Mouse (Mus musculus): ENCODE results near the gene Hist1h2bl. TPM values are rescaled to one million over a fixed set of nuclear protein-coding genes. Genes with fewer than 3 reads are reported as not detected.
"Not testable (repeated sequence)": the region's sequence is repeated elsewhere in the genome, so short reads cannot be mapped to it uniquely, and the experiment has no call there.

The Hist1h2bl gene
- polyA plus RNA-seq, 1 experiment from 2014 or later: 3.3 TPM

- under 1% methylated on average over 9 of the region's 38 CpGs for WGBS
- peak overlapping the region; percentile 47 for H3K4me3 ChIP-seq (ENCODE audit: low read length)
- H3K9me3 ChIP-seq (ENCODE audit: control insufficient read depth, low read length); H3K27me3 ChIP-seq (ENCODE audit: control insufficient read depth, insufficient read depth, low read length); H3K36me3 ChIP-seq (ENCODE audit: control insufficient read depth, insufficient read depth, low read length); ATAC-seq (ENCODE audit: low FRiP score, low TSS enrichment): not testable (repeated sequence)
- H3K9ac ChIP-seq (ENCODE audit: low read depth, low read length): peak overlapping the region; percentile 81
- peak overlapping the region; percentile 76 for H3K4me2 ChIP-seq (replicated peaks; ENCODE audit: low read depth, low read length)
- peak overlapping the region; percentile 99 for H3K27ac ChIP-seq (ENCODE audit: low read depth, low read length)
- H3K4me1 ChIP-seq (ENCODE audit: control insufficient read depth, insufficient read depth, low read length): peaks cover 13% of the 10 kb centered on the region; the same call in 1 of the 2 replicates
These were observed 823 bp upstream of the Hist1h2bl start for GRCm38 (mm10) chr13:21716540-21717391.

GRCm38 (mm10) chr13:21715131-21715863, 646 bp downstream of the Hist1h2bl start:
- no peak for ATAC-seq (ENCODE audit: low FRiP score, low TSS enrichment)
- H3K27me3 ChIP-seq (ENCODE audit: control insufficient read depth, insufficient read depth, low read length): no peaks in the 10 kb centered on the region
- no peaks in the 10 kb centered on the region for H3K36me3 ChIP-seq (ENCODE audit: control insufficient read depth, insufficient read depth, low read length)
- H3K4me1 ChIP-seq (ENCODE audit: control insufficient read depth, insufficient read depth, low read length): peaks cover 5% of the 10 kb centered on the region; the same call in 1 of the 2 replicates
- peak overlapping the region; percentile 88 for H3K27ac ChIP-seq (ENCODE audit: low read depth, low read length)
- peak overlapping the region; percentile 56 for H3K4me2 ChIP-seq (replicated peaks; ENCODE audit: low read depth, low read length)
- peak overlapping the region; percentile 65 for H3K9ac ChIP-seq (ENCODE audit: low read depth, low read length)
- H3K4me3 ChIP-seq (ENCODE audit: low read length): peak overlapping the region; percentile 36
- H3K9me3 ChIP-seq (ENCODE audit: control insufficient read depth, low read length): no peaks in the 10 kb centered on the region
- 1% methylated on average over 19 of the region's 22 CpGs for WGBS

GRCm38 (mm10) chr13:21714725-21715124, 1.2 kb downstream of the Hist1h2bl start:
- H3K4me2 ChIP-seq (replicated peaks; ENCODE audit: low read depth, low read length): peak overlapping the region; percentile 56
- WGBS: under 1% methylated on average over 7 of the region's 7 CpGs
- H3K4me1 ChIP-seq (ENCODE audit: control insufficient read depth, insufficient read depth, low read length): no peaks in the 10 kb centered on the region
- H3K9me3 ChIP-seq (ENCODE audit: control insufficient read depth, low read length): no peaks in the 10 kb centered on the region
- peak overlapping the region; percentile 36 for H3K4me3 ChIP-seq (ENCODE audit: low read length)
- no peaks in the 10 kb centered on the region for H3K27me3 ChIP-seq (ENCODE audit: control insufficient read depth, insufficient read depth, low read length)
- peak overlapping the region; percentile 88 for H3K27ac ChIP-seq (ENCODE audit: low read depth, low read length)
- H3K9ac ChIP-seq (ENCODE audit: low read depth, low read length): peak overlapping the region; percentile 65; the same call in 1 of the 2 replicates
- ATAC-seq (ENCODE audit: low FRiP score, low TSS enrichment): no peak
- no peaks in the 10 kb centered on the region for H3K36me3 ChIP-seq (ENCODE audit: control insufficient read depth, insufficient read depth, low read length)

DNA sequence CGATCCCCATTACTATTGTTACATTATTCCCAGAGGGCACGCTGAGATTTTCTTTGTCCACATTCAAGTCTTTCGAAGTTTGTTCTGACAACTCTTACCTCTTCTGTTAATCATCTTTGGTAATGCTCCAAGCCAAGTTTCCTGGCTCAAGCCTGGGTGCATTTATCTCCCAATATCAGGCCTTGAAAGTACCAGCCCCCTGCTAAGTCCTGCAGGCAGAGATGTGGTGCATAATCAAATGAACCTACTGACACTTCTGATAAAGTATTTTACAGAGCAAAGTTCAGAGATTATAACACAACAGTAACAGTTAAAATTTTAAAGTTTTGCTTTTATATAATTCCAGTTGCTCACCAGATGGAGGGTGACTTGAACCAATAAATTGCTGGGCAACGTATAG, 4.2 kb downstream of the Hist1h2bl start:
- H3K4me2 ChIP-seq (replicated peaks; ENCODE audit: low read depth, low read length): peak overlapping the region; percentile 53
- H3K9ac ChIP-seq (ENCODE audit: low read depth, low read length): peak overlapping the region; percentile 44; the same call in 1 of the 2 replicates
- H3K27me3 ChIP-seq (ENCODE audit: control insufficient read depth, insufficient read depth, low read length): no peaks in the 10 kb centered on the region
- H3K36me3 ChIP-seq (ENCODE audit: control insufficient read depth, insufficient read depth, low read length): no peaks in the 10 kb centered on the region
- peak overlapping the region; percentile 66; the same call in 1 of the 2 replicates for H3K4me3 ChIP-seq (ENCODE audit: low read length)
- H3K9me3 ChIP-seq (ENCODE audit: control insufficient read depth, low read length): no peaks in the 10 kb centered on the region
- no peak for ATAC-seq (ENCODE audit: low FRiP score, low TSS enrichment)
- H3K27ac ChIP-seq (ENCODE audit: low read depth, low read length): no peak overlapping the region
- 29% methylated on average over 4 of the region's 4 CpGs for WGBS
- H3K4me1 ChIP-seq (ENCODE audit: control insufficient read depth, insufficient read depth, low read length): no peaks in the 10 kb centered on the region

DNA sequence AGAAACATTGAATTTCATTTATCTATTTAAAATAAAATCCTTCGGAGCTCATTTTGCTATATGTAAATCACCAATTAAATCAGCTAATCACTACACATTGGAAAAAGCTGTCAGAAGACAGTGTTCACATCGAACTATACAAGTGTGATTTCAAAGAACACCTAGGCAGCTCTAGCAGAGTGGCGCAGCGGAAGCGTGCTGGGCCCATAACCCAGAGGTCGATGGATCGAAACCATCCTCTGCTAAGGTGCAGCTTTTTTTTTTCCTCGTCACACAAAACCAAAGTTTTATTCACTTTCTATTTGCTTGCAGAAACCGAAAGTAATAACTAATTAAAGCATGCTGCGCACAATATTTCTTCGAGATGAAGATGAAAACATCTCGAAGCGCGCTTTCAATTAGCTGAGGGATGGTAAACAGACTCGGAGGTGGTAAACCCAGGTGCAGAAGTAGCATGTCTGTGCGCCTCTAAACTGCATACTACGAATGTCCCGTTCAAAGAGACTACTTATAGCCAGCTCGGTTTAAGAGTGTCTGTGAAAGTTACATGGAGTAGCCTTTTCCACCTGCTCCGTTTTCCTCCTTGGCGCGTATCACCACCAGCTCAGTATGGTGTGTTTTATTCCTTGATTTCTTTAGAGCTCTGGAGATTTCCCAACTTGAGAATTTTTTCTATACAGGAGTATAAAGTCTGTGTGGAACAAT, 5.0 kb downstream of the Hist1h2bl start:
- Histone ChIP-seq H3K36me3 (ENCODE audit: control insufficient read depth, insufficient read depth, low read length) (no peaks in the 10 kb centered on the region), H3K4me2 (replicated peaks; ENCODE audit: low read depth, low read length) (peak overlapping the region; percentile 53), H3K4me1 (ENCODE audit: control insufficient read depth, insufficient read depth, low read length) (no peaks in the 10 kb centered on the region), H3K27ac (ENCODE audit: low read depth, low read length) (no peak overlapping the region), H3K4me3 (ENCODE audit: low read length) (peak overlapping the region; percentile 66), H3K9ac (ENCODE audit: low read depth, low read length) (peak overlapping the region; percentile 44; the same call in 1 of the 2 replicates), H3K27me3 (ENCODE audit: control insufficient read depth, insufficient read depth, low read length) (no peaks in the 10 kb centered on the region), H3K9me3 (ENCODE audit: control insufficient read depth, low read length) (no peaks in the 10 kb centered on the region)
- 2% methylated on average over 22 of the region's 22 CpGs for WGBS
- peak; percentile 71 for ATAC-seq (ENCODE audit: low FRiP score, low TSS enrichment)

DNA sequence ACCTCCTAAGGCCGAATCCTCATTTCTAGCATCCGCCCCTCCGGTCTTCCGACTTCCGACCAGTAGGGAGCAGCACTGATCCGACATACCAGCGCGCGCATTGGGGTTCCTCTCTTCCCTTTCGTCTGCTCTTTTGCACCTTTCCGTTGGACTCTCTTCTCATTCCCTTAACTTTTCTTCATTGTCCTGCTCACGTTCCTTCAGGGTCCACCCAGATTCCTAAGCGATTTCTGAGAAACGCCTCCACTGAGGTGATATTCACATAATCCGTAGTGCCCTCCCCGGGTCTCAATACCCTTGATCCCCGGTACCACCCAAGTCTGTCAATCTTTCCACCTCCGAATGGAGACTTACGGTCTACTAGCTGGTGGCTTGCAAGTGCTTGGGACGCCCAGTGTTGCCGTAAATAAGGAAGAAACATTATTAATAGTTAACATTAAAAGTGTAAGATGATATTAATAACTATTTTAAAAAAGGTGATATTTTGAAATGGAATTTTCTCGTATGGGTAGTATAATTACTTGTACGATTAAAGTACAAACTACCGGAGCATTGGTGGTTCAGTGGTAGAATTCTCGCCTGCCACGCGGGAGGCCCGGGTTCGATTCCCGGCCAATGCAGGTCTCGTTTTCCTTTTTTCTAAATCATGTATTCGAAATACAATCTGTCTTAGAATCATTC, 5.8 kb downstream of the Hist1h2bl start:
- Histone ChIP-seq H3K9ac (ENCODE audit: low read depth, low read length) (peak overlapping the region; percentile 50; the same call in 1 of the 2 replicates), H3K4me2 (replicated peaks; ENCODE audit: low read depth, low read length) (peak overlapping the region; percentile 53), H3K36me3 (ENCODE audit: control insufficient read depth, insufficient read depth, low read length) (no peaks in the 10 kb centered on the region), H3K4me1 (ENCODE audit: control insufficient read depth, insufficient read depth, low read length) (no peaks in the 10 kb centered on the region), H3K9me3 (ENCODE audit: control insufficient read depth, low read length) (no peaks in the 10 kb centered on the region), H3K27me3 (ENCODE audit: control insufficient read depth, insufficient read depth, low read length) (no peaks in the 10 kb centered on the region), H3K27ac (ENCODE audit: low read depth, low read length) (peak overlapping the region; percentile 21; the same call in 1 of the 2 replicates), H3K4me3 (ENCODE audit: low read length) (peak overlapping the region; percentile 66)
- whole genome bisulfite sequencing: under 1% methylated on average over 32 of the region's 32 CpGs
- ATAC-seq (ENCODE audit: low FRiP score, low TSS enrichment): peak; percentile 83

DNA sequence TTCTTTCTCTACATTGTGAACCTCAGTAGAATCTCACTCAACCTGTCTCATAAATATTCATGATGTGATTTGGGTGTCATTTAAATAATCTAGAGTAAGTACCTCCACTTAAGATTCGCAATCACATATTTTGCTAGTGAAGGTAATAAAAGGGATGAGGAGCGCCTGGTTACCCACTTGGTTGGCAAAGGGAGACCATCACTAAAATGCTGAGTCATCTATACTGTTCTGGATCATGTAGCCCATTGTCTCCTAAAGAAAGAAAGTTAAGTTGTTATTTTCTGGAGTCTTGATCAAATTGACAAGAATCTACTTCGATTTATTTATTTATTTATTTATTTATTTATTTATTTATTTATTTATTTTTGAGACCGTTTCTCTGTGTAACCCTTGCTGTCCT, 9.3 kb downstream of the Hist1h2bl start:
- 80% methylated on average over 4 of the region's 4 CpGs for WGBS
- Histone ChIP-seq H3K4me2 (replicated peaks; ENCODE audit: low read depth, low read length) (no peak overlapping the region), H3K4me3 (ENCODE audit: low read length) (no peak overlapping the region), H3K9ac (ENCODE audit: low read depth, low read length) (no peak overlapping the region), H3K9me3 (ENCODE audit: control insufficient read depth, low read length) (no peaks in the 10 kb centered on the region), H3K27me3 (ENCODE audit: control insufficient read depth, insufficient read depth, low read length) (no peaks in the 10 kb centered on the region), H3K36me3 (ENCODE audit: control insufficient read depth, insufficient read depth, low read length) (no peaks in the 10 kb centered on the region), H3K4me1 (ENCODE audit: control insufficient read depth, insufficient read depth, low read length) (no peaks in the 10 kb centered on the region), H3K27ac (ENCODE audit: low read depth, low read length) (no peak overlapping the region)
- no peak for ATAC-seq (ENCODE audit: low FRiP score, low TSS enrichment)

- Histone ChIP-seq H3K36me3 (ENCODE audit: control insufficient read depth, insufficient read depth, low read length) (no peaks in the 10 kb centered on the region), H3K27me3 (ENCODE audit: control insufficient read depth, insufficient read depth, low read length) (no peaks in the 10 kb centered on the region), H3K27ac (ENCODE audit: low read depth, low read length) (no peak within 1 kb of the TSS), H3K4me3 (ENCODE audit: low read length) (no peak within 1 kb of the TSS), H3K9ac (ENCODE audit: low read depth, low read length) (no peak within 1 kb of the TSS), H3K4me1 (ENCODE audit: control insufficient read depth, insufficient read depth, low read length) (no peaks in the 10 kb centered on the region), H3K9me3 (ENCODE audit: control insufficient read depth, low read length) (no peaks in the 10 kb centered on the region), H3K4me2 (replicated peaks; ENCODE audit: low read depth, low read length) (no peak within 1 kb of the TSS)
- no peak for ATAC-seq (ENCODE audit: low FRiP score, low TSS enrichment)
These were observed 18.1 kb downstream of the Hist1h2bl start, which contains the start of gene Olfr1359 for GRCm38 (mm10) chr13:21697811-21698210. Gene Olfr1359, plus strand, starts transcription at chr13:21698111.
